ENCODE assay signal across 14 mouse cellular contexts in the genomic region with DNA sequence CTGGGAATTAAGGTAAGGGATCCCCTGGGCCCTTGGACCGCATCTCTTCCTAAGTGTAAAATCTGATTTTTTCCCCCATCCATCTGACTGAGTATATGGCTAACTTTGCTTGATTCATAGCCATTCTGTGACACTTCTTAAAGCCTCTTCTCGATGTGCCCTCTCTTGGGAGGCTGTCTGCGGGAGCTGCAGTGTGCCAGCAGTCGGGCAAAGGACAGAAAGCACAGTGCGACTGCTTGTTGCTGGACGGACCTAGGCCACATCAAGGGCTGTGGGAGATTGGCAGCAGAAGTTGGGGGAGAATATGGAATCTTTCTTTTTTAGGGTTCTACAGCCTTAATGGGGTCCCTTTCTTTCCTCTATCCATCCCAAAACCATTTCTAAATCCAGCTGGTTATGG. TPM values are rescaled to one million over a fixed set of nuclear protein-coding genes. Genes with fewer than 3 reads are reported as not detected.
A peak's percentile ranks its signal among the peaks of the same experiment; 100 is the strongest.
DNase-seq lines count a peak whose midpoint lies in the region; ATAC-seq and TF ChIP-seq lines count a peak whose summit lies in the region.
"Had no signal": no experiment of that assay in that cellular context is flagged by ENCODE, and none has a peak within 500 bp of the region (broad histone marks: within the 10 kb centered on the region; RNA-seq: fewer than 3 reads in every experiment).

No protein-coding gene starts in this region.

- H3K27me3 ChIP-seq in heart, embryonic 14.5 days (ENCODE audit: control insufficient read depth, insufficient read depth, low read length): no peaks in the 10 kb centered on the region
- no peaks in the 10 kb centered on the region for H3K27me3 ChIP-seq in kidney, embryonic 16.5 days (ENCODE audit: insufficient read depth, low read length)
- H3K27me3 ChIP-seq in testis, adult 2 months (ENCODE audit: control insufficient read depth, insufficient read depth, low read length): no peaks in the 10 kb centered on the region

- no peak overlapping the region; the same call in 1 of the 2 replicates for H3K9ac ChIP-seq in heart, embryonic 14.5 days (ENCODE audit: low read length)
- H3K9ac ChIP-seq in kidney, embryonic 16.5 days (replicated peaks; ENCODE audit: low read length): peak overlapping the region; percentile 24; the same call in 1 of the 2 replicates

- H3K9me3 ChIP-seq in heart, embryonic 14.5 days (ENCODE audit: control insufficient read depth, low read length): no peaks in the 10 kb centered on the region
- H3K9me3 ChIP-seq in kidney, embryonic 16.5 days (ENCODE audit: low read length): no peaks in the 10 kb centered on the region

- TF ChIP-seq POLR2A in testis, adult 2 months (IDR thresholded peaks at IDR 0.05; ENCODE audit: control insufficient read depth, low read depth, low read length): no peak

- no peak for TF ChIP-seq CTCF in testis, adult 2 months (IDR thresholded peaks at IDR 0.05; ENCODE audit: control insufficient read depth, insufficient read depth, insufficient replicate concordance, low read depth, low read length)

- intact Hi-C loops in heart, postnatal 10 days (cut with DNase I): no loop called here

- ATAC-seq in heart, embryonic 14.5 days (ENCODE audit: insufficient number of reproducible peaks, insufficient read depth, low FRiP score, low read depth): no peak
- ATAC-seq in kidney, embryonic 16.5 days (ENCODE audit: low FRiP score, low TSS enrichment): no peak
- ATAC-seq: activated CD4-positive, CD25-positive, alpha-beta regulatory T cell, adult 4 months; CD4-positive, CD25-positive, alpha-beta regulatory T cell, adult 4 months had no signal

- no peak for DNase-seq in heart, postnatal 10 days
- DNase-seq in kidney, adult 18-20 months: no peak
- DNase-seq in testis, postnatal 10 days (ENCODE audit: low spot score): no peak
- DNase-seq in embryo, embryonic 9.5 days (ENCODE audit: extremely low spot score): no peak
- DNase-seq: cerebellum, postnatal 36 days; heart, adult 11 months; thymus, postnatal 25 days had no signal

- no peak overlapping the region for H3K4me3 ChIP-seq in heart, embryonic 14.5 days (ENCODE audit: control insufficient read depth in 1 of 2, insufficient read depth in 1 of 2, low read depth in 1 of 2, low read length in 2 of 2)
- H3K4me3 ChIP-seq in kidney, embryonic 16.5 days (ENCODE audit: low read length): 0 out of 2 replicates have a peak overlapping the region, but pooled peaks have one; percentile 67
- peak overlapping the region; percentile 33 for H3K4me3 ChIP-seq in testis, adult 2 months (ENCODE audit: control insufficient read depth, low read depth, low read length)
- H3K4me3 ChIP-seq: left cerebral cortex, adult 2 months had no signal

- H3K36me3 ChIP-seq in heart, embryonic 14.5 days (ENCODE audit: control insufficient read depth, insufficient read depth, low read length): peaks cover 26% of the 10 kb centered on the region
- peaks cover 19% of the 10 kb centered on the region for H3K36me3 ChIP-seq in kidney, embryonic 16.5 days (ENCODE audit: insufficient read depth, low read length)
- H3K36me3 ChIP-seq in testis, adult 2 months (ENCODE audit: control insufficient read depth, insufficient read depth, low read length): no peaks in the 10 kb centered on the region

- H3K4me2 ChIP-seq in heart, embryonic 14.5 days (ENCODE audit: low read length): 0 out of 2 replicates have a peak overlapping the region, but pooled peaks have one; percentile 0
- H3K4me2 ChIP-seq in kidney, embryonic 16.5 days (replicated peaks; ENCODE audit: low read depth, low read length): peak overlapping the region; percentile 21; the same call in 1 of the 2 replicates
- H3K4me2 ChIP-seq: liver, embryonic 11.5 days had no signal

- 61% methylated on average over 6 of the region's 6 CpGs for WGBS in heart, embryonic 14.5 days
- 74% methylated on average over 6 of the region's 6 CpGs for WGBS in kidney, embryonic 16.5 days

- no peak overlapping the region for H3K27ac ChIP-seq in heart, embryonic 14.5 days (replicated peaks in 1 of 2; ENCODE audit: control insufficient read depth in 1 of 2, insufficient read depth in 1 of 2, low read depth in 2 of 2, low read length in 2 of 2)
- no peak overlapping the region for H3K27ac ChIP-seq in kidney, embryonic 16.5 days (ENCODE audit: low read length)
- no peak overlapping the region for H3K27ac ChIP-seq in testis, adult 2 months (ENCODE audit: control insufficient read depth, insufficient read depth, low read depth, low read length)
- H3K27ac ChIP-seq: left cerebral cortex, adult 2 months had no signal

- peaks cover 18 to 34% of the 10 kb centered on the region in 2 experiments for H3K4me1 ChIP-seq in heart, embryonic 14.5 days (ENCODE audit: control insufficient read depth in 2 of 2, insufficient read depth in 2 of 2, low read length in 2 of 2)
- peaks cover 42% of the 10 kb centered on the region for H3K4me1 ChIP-seq in kidney, embryonic 16.5 days (ENCODE audit: insufficient read depth, low read length)
- H3K4me1 ChIP-seq in testis, adult 2 months (ENCODE audit: control insufficient read depth, insufficient read depth, low read length): peaks cover 5% of the 10 kb centered on the region; the same call in 1 of the 2 replicates

RNA-seq across cellular contexts. Expression of gene Sufu, which starts 2.7 kb away (rescaled TPM):
- 18.3 and 18.8 TPM in 2 replicates for polyA plus RNA-seq in heart, embryonic 14.5 days (2014; fragmentation: Nextera tagmentation; extraction: Ambion mirVana)
- 10 to 100 TPM; 18.0 to 18.7 TPM for total RNA-seq in heart, postnatal 10 days (2021)
- polyA plus RNA-seq in kidney, embryonic 16.5 days (2015; fragmentation: Nextera tagmentation; extraction: Ambion mirVana): 50.7 and 54.0 TPM in 2 replicates
- polyA plus RNA-seq in testis, adult 2 months (2012; rRNA removed): 186 and 202 TPM in 2 replicates

RNA-seq across cellular contexts. Expression of gene Actr1a, which starts 3.8 kb away (rescaled TPM):
- 117 and 126 TPM in 2 replicates for polyA plus RNA-seq in heart, embryonic 14.5 days (2014; fragmentation: Nextera tagmentation; extraction: Ambion mirVana)
- total RNA-seq in heart, postnatal 10 days (2021): 100 to 1,000 TPM; 122 to 124 TPM
- 143 and 144 TPM in 2 replicates for polyA plus RNA-seq in kidney, embryonic 16.5 days (2015; fragmentation: Nextera tagmentation; extraction: Ambion mirVana)
- polyA plus RNA-seq in testis, adult 2 months (2012; rRNA removed): 179 and 194 TPM in 2 replicates

RNA-seq across cellular contexts. Expression of gene 2310034G01Rik, which starts 49.3 kb away (rescaled TPM):
- polyA plus RNA-seq in heart, embryonic 14.5 days (2014; fragmentation: Nextera tagmentation; extraction: Ambion mirVana): 0.62 and 1.8 TPM in 2 replicates
- under 1 TPM; 0.19 to 0.20 TPM for total RNA-seq in heart, postnatal 10 days (2021)
- 2.5 and 2.6 TPM in 2 replicates for polyA plus RNA-seq in kidney, embryonic 16.5 days (2015; fragmentation: Nextera tagmentation; extraction: Ambion mirVana)
- polyA plus RNA-seq in testis, adult 2 months (2012; rRNA removed): 0.49 and 0.88 TPM in 2 replicates
- polyA plus RNA-seq: activated CD4-positive, CD25-positive, alpha-beta regulatory T cell, adult 4 months had no signal

RNA-seq across cellular contexts. Expression of gene Mfsd13a, which starts 58.5 kb away (rescaled TPM):
- polyA plus RNA-seq in heart, embryonic 14.5 days (2014; fragmentation: Nextera tagmentation; extraction: Ambion mirVana): 4.4 and 6.4 TPM in 2 replicates
- total RNA-seq in heart, postnatal 10 days (2021): 1 to 10 TPM; 3.4 to 4.6 TPM
- 14.7 and 16.9 TPM in 2 replicates for polyA plus RNA-seq in kidney, embryonic 16.5 days (2015; fragmentation: Nextera tagmentation; extraction: Ambion mirVana)
- polyA plus RNA-seq in testis, adult 2 months (2012; rRNA removed): 20.0 and 24.3 TPM in 2 replicates

Comparison
In these comparisons a context has a peak if more than half of its experiments do, and no peak if none do; other contexts are left out.
1. H3K4me3 ChIP-seq: peak in kidney, embryonic 16.5 days (single experiment) and testis, adult 2 months (single experiment); none in heart, embryonic 14.5 days (0 of 2).